Mouse (Mus musculus): ENCODE data around the gene Zfyve9.

Gene Zfyve9

GRCm38 (mm10) chr4:108780057-108780863 lies at the start of gene Zfyve9:
TSS of gene Zfyve9 (minus strand) at chr4:108780798.
- CTCF ChIA-PET, result interaction anchor here (0.6 kb wide), 1 partner anchor 66 kb away, joined by 5 read pairs; no protein-coding TSS in a partner anchor

GRCm38 (mm10) chr4:108826643-108827042 lies 46.0 kb upstream of the Zfyve9 start:
- CTCF ChIA-PET, result no interaction called here

GRCm38 (mm10) chr4:108826096-108826495 lies 45.5 kb upstream of the Zfyve9 start:
- CTCF ChIA-PET, result no interaction called here

GRCm38 (mm10) chr4:108825677-108826076 lies 45.1 kb upstream of the Zfyve9 start:
- CTCF ChIA-PET, result no interaction called here

GRCm38 (mm10) chr4:108811550-108811949 lies 31.0 kb upstream of the Zfyve9 start:
- CTCF ChIA-PET, result no interaction called here

- CTCF ChIA-PET, result no interaction called here
Observed at GRCm38 (mm10) chr4:108811142-108811541, 30.5 kb upstream of the Zfyve9 start.

- CTCF ChIA-PET, result no interaction called here
Observed at GRCm38 (mm10) chr4:108803535-108803934, 22.9 kb upstream of the Zfyve9 start.

GRCm38 (mm10) chr4:108798083-108798830 lies 17.7 kb upstream of the Zfyve9 start:
- CTCF ChIA-PET, result no interaction called here

- CTCF ChIA-PET, result no interaction called here
Observed at GRCm38 (mm10) chr4:108796701-108797100, 16.1 kb upstream of the Zfyve9 start.

GRCm38 (mm10) chr4:108793941-108794340 lies 13.3 kb upstream of the Zfyve9 start:
- CTCF ChIA-PET, result no interaction called here

GRCm38 (mm10) chr4:108790507-108790906 lies 9.9 kb upstream of the Zfyve9 start:
- CTCF ChIA-PET, result no interaction called here

- CTCF ChIA-PET, result interaction anchor here (0.9 kb wide), 1 partner anchor 10 kb away, joined by 5 read pairs; no protein-coding TSS in a partner anchor
Observed at GRCm38 (mm10) chr4:108789258-108789936, 8.8 kb upstream of the Zfyve9 start.

- CTCF ChIA-PET, result interaction anchor here (0.5 to 0.7 kb wide), 3 partner anchors 20 to 1010 kb away, joined by 3 to 4 read pairs (median 4); no protein-coding TSS in a partner anchor
Observed at GRCm38 (mm10) chr4:108782421-108783085, 2.0 kb upstream of the Zfyve9 start.

- CTCF ChIA-PET, result interaction anchor here (0.5 kb wide), 1 partner anchor 234 kb away, joined by 3 read pairs; no protein-coding TSS in a partner anchor
Observed at GRCm38 (mm10) chr4:108781596-108781995, 998 bp upstream of the Zfyve9 start.

- CTCF ChIA-PET, result no interaction called here
Observed at GRCm38 (mm10) chr4:108780864-108781205, 237 bp upstream of the Zfyve9 start.

GRCm38 (mm10) chr4:108779763-108780056 lies 888 bp downstream of the Zfyve9 start:
- CTCF ChIA-PET, result no interaction called here

- CTCF ChIA-PET, result no interaction called here
Observed at GRCm38 (mm10) chr4:108768527-108768926, 12.1 kb downstream of the Zfyve9 start.

- CTCF ChIA-PET, result no interaction called here
Observed at GRCm38 (mm10) chr4:108759583-108759982, 21.0 kb downstream of the Zfyve9 start.

- CTCF ChIA-PET, result no interaction called here
Observed at GRCm38 (mm10) chr4:108746160-108746873, 34.3 kb downstream of the Zfyve9 start.

- CTCF ChIA-PET, result no interaction called here
Observed at GRCm38 (mm10) chr4:108731582-108731981, 49.0 kb downstream of the Zfyve9 start.

- CTCF ChIA-PET, result no interaction called here
Observed at GRCm38 (mm10) chr4:108730450-108730849, 50.1 kb downstream of the Zfyve9 start.

Data from spleen, embryonic (tissue).